Mouse (Mus musculus) bone marrow macrophage, adult 2 months (primary cell): ENCODE results near the gene Nfib.

Source experiments
- CTCF ChIP-seq: IDR thresholded peaks from 2 replicates; pipeline ENCODE4 v1.5.1; 2012; ENCODE audit warnings: low read depth, mild to moderate bottlenecking, low read length, moderate library complexity
- POLR2A ChIP-seq: IDR thresholded peaks from 2 replicates; pipeline ENCODE4 v1.6.1; 2012; ENCODE audit warnings: mild to moderate bottlenecking, low read depth, low read length, borderline replicate concordance

DNA sequence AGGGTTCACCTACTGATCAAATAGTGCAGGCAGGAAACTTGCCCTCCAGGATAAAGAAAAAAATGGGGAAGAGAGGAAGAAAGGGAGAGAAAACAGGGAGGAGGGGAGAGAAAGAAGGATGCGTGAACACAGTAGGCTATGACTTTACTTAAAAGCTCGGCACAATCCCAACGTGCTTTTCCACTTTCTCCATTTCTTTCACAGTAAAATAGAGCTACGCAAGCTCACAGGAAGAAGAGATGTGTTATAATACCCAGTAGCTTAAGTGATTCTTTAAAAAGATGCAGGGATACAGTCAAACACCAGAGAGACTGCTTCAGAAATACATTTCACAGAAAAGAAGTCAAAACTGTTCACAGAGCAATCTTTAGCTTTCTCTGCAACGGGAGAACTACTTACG, 366.6 kb downstream of the Nfib start:
- TF ChIP-seq CTCF: no peak
- no peak for TF ChIP-seq POLR2A
